Mouse (Mus musculus) Muller cell, postnatal 12 days (primary cell): Measurements from ENCODE around the gene Gse1.
A peak's percentile ranks its signal among the peaks of the same experiment; 100 is the strongest.

Source experiments
- DNase-seq: peaks from one replicate; pipeline ENCODE4 v3.0.0-alpha.2; 2015; ENCODE audit errors: inconsistent ontology term

Gene Gse1

DNA sequence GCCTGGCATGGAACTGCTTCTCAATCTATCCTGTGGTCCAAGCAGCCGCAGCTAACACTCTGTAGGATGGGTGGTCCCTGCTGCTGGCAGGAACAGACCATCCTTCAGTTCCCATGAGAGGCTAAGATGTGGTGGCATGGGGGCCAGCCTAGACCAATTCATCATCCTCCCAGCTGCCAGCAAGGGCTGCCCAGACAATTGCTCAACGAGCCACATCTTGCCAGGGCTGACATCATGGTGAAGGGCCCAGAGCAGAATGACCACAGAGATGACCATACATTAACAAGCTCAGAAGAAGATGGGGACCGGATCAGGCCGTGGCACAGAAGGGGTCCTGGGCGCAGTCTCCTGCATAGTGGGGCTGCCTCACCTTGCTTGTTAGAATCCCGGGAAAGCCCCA lies 382.6 kb downstream of the Gse1 start:
- DNase-seq: no peak

DNA sequence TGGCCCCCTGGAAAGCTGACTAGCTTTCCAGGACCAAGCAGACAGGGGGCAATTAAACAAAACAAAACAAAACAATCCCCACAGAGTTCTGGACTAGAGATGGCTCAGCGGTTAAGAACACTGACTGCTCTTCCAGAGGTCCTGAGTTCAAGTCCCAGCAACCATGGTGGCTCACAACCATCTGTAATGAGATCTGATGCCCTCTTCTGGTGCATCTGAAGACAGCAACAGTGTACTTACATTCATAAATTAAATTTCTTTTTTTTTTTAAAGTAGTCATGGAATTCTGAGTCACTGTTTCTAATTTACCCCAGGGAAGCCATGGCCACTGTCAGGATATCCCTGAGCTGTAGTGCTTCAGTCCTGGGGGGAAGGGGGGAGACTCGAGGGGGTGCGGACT lies 386.2 kb downstream of the Gse1 start:
- DNase-seq: no peak

GRCm38 (mm10) chr8:120616663-120617626 lies 388.7 kb downstream of the Gse1 start:
- no peak for DNase-seq

- DNase-seq: peak; percentile 67
Measured at GRCm38 (mm10) chr8:120618110-120618509, 389.9 kb downstream of the Gse1 start.

GRCm38 (mm10) chr8:120619235-120620180 lies 391.3 kb downstream of the Gse1 start:
- peak; percentile 47 for DNase-seq

DNA sequence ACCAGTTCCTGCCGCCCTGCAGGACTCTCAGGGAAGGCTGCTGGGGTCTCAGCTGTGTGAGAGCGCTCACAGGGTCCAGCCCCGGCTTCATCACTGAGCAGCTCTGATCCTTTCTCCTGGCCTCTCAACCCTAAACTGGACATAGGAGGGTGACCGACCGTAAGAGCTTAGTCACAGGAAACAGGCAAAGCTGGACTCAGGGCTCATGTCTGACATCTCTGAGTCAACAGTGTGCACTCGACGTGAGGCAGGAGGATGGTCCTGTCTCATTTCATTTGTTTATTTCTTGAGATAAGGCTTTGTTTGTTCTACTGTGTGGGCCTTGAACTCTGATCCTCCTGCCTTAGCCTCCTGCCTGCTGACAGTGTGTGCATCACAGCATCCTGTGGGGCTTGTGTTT lies 392.2 kb downstream of the Gse1 start:
- DNase-seq: no peak

DNA sequence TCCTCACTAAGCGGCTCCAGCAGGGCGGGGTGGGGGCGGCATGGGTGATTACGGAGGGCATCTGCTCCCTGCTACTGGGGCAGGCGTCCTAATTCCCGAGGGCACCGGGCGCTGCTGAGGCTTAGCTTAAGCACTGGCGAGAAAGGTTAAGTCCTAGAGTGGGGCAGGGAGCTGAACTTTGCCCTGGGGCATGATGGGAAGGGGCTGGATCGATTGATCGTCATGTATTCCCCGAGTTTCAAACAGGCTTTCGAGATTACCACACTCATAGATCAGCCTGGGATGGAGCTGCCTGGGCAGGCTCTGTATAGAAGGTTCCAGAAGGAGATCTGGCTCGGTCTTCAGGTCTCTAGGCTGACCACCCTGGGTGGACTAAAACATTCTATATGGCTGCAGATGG lies 393.9 kb downstream of the Gse1 start:
- no peak for DNase-seq

DNA sequence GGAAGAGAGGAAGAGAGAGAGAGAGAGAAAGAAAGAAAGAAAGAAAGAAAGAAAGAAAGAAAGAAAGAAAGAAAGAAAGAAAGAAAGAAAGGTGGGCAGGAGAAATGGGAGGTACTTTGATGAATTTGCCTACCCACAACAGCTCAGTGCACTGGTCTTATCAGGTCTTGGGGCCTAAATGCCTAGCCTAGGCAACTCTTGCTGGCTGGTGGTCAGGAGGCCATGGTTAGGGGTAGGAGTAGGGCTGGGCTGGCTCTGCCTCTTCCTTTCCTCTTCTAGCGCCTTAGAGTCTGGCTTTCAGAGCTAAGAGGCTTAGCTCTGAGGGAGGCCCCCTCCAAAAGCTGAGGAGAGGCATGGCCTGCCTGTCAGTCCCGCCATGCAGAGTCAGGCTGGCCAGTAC lies 395.4 kb downstream of the Gse1 start:
- DNase-seq: no peak

DNA sequence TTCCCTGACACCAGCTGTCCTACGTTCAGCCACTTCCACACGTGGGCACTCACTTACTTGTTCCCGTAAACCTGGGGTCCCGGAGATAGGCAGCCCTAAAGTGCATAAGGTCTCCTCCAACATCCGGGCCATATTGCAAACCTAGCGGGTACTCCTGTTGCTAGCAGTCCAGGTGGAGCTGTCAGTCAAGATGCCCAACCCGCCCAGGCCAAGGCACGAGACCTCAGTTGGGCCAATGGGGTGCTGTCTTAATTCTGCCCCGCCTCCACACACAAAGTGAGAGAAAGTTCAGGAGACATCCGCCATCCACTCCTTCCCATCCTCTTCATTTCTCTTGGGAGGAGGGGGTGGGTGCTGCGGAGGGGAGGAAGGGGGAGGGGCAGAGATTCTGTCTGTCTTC lies 398.2 kb downstream of the Gse1 start:
- DNase-seq: no peak

DNA sequence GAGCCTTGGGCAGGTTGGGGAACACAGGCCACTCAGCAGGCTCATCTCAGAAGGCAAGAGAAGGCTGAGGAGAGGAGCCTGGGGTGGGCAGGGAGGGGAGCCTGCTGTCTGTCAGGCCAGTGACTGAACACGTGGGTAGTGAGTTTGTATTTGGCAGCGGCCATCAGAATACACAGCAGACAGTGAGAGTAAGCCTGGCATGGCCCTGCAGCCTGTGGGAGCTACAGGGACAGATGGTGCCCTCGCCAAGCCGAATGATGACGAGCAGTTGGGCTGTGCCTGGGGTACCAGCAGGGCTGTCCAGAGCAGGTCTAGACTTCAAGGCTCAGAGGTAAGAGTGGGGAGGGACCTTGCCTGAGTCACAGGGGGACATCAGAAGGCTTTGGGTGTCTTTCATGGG lies 399.0 kb downstream of the Gse1 start:
- no peak for DNase-seq

DNA sequence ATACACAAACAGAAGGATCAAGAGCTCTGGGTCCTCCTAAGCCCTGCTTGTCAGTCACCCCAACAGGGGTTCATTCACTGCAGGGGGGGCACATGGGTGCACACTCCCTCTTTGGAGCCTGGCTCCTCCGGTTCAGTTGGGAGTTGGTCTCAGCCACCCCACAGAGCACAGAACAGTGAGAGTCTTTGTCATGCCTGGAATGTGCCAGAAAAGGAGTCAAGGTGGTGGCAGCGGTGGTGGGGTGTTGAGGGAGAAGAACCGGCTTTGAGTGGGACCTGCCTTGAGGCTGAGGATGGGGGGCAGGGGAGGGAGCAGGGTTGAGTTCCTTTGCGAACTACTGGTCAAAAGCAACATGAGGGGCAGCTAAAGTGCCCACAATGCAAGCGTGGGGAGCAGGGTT lies 401.8 kb downstream of the Gse1 start:
- no peak for DNase-seq

GRCm38 (mm10) chr8:120630848-120631247 lies 402.6 kb downstream of the Gse1 start:
- no peak for DNase-seq
